In the genomic region with DNA sequence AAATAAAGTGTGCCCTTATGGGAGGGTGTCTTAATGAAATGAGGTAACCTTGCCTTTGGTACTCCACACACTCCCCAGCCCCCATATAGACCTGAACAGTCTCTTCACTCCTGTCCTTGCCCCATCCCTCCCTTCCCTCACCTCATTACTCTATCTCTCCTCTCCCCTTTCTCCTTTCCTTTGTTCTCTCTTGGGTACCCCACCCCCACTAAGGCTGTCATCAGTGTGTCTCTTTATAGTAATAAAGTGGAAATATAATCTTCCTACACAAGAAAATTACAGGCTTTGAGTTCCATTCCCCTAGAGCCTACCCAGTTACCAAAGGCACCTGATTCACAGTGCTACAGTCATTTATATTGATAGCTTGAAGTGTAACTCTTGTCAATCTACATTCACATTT, we compare ENCODE assay signal across 23 mouse cellular contexts.
DNase-seq lines count a peak whose midpoint lies in the region; ATAC-seq lines count a peak whose summit lies in the region.
"Had no signal": no experiment of that assay in that cellular context is flagged by ENCODE, and none has a peak within 500 bp of the region (broad histone marks: within the 10 kb centered on the region; RNA-seq: fewer than 3 reads in every experiment).

No protein-coding gene starts in this region.

- H3K4me2 ChIP-seq in embryonic facial prominence, embryonic 14.5 days (ENCODE audit: low read depth, low read length) = no peak overlapping the region
- H3K4me2 ChIP-seq in forebrain, embryonic 16.5 days (ENCODE audit: low read length) = no peak overlapping the region
- no peak overlapping the region for H3K4me2 ChIP-seq in hindbrain, embryonic 14.5 days (replicated peaks)
- H3K4me2 ChIP-seq in midbrain, embryonic 12.5 days (replicated peaks) = no peak overlapping the region
- no peak overlapping the region for H3K4me2 ChIP-seq in midbrain, embryonic 14.5 days (ENCODE audit: low read length)
- H3K4me2 ChIP-seq: embryonic facial prominence, embryonic 13.5 days; forebrain, embryonic 13.5 days had no signal

- no peaks in the 10 kb centered on the region for H3K27me3 ChIP-seq in embryonic facial prominence, embryonic 14.5 days (replicated peaks; ENCODE audit: control insufficient read depth, insufficient read depth, low read length)
- H3K27me3 ChIP-seq in embryonic facial prominence, embryonic 10.5 days (replicated peaks; ENCODE audit: low read depth, poor library complexity, severe bottlenecking) = no peaks in the 10 kb centered on the region
- H3K27me3 ChIP-seq in forebrain, embryonic 16.5 days (replicated peaks; ENCODE audit: control insufficient read depth, insufficient read depth, low read length) = no peaks in the 10 kb centered on the region
- no peaks in the 10 kb centered on the region for H3K27me3 ChIP-seq in forebrain, embryonic 10.5 days (ENCODE audit: poor library complexity, severe bottlenecking)
- H3K27me3 ChIP-seq in hindbrain, embryonic 14.5 days (ENCODE audit: control insufficient read depth, insufficient read depth, low read length) = no peaks in the 10 kb centered on the region
- no peaks in the 10 kb centered on the region for H3K27me3 ChIP-seq in hindbrain, embryonic 10.5 days (ENCODE audit: insufficient read depth, poor library complexity, severe bottlenecking)
- H3K27me3 ChIP-seq in midbrain, embryonic 12.5 days = no peaks in the 10 kb centered on the region
- no peaks in the 10 kb centered on the region for H3K27me3 ChIP-seq in midbrain, embryonic 14.5 days (ENCODE audit: control insufficient read depth, insufficient read depth, low read length)
- H3K27me3 ChIP-seq: CH12.LX; embryonic facial prominence, embryonic 13.5 days; forebrain, embryonic 13.5 days; Patski had no signal

- no peak overlapping the region for H3K9ac ChIP-seq in embryonic facial prominence, embryonic 14.5 days (ENCODE audit: low read depth, low read length)
- no peak overlapping the region for H3K9ac ChIP-seq in forebrain, embryonic 16.5 days (replicated peaks; ENCODE audit: low read depth, low read length)
- no peak overlapping the region for H3K9ac ChIP-seq in hindbrain, embryonic 14.5 days
- H3K9ac ChIP-seq in midbrain, embryonic 12.5 days (replicated peaks) = no peak overlapping the region
- H3K9ac ChIP-seq in midbrain, embryonic 14.5 days (replicated peaks; ENCODE audit: low read length) = no peak overlapping the region
- H3K9ac ChIP-seq: embryonic facial prominence, embryonic 13.5 days; forebrain, embryonic 13.5 days had no signal

- H3K4me1 ChIP-seq in embryonic facial prominence, embryonic 14.5 days (ENCODE audit: control insufficient read depth, insufficient read depth, low read length) = no peaks in the 10 kb centered on the region
- H3K4me1 ChIP-seq in embryonic facial prominence, embryonic 10.5 days = 0 out of 2 replicates have a peak, but pooled peaks cover 3% of the 10 kb centered on the region
- H3K4me1 ChIP-seq in forebrain, embryonic 16.5 days (replicated peaks; ENCODE audit: control insufficient read depth, insufficient read depth, low read length) = peaks cover 5% of the 10 kb centered on the region
- peaks cover 16% of the 10 kb centered on the region for H3K4me1 ChIP-seq in forebrain, embryonic 10.5 days
- H3K4me1 ChIP-seq in hindbrain, embryonic 14.5 days (replicated peaks; ENCODE audit: control insufficient read depth, insufficient read depth, low read length) = 0 out of 2 replicates have a peak, but pooled peaks cover 3% of the 10 kb centered on the region
- H3K4me1 ChIP-seq in hindbrain, embryonic 10.5 days (replicated peaks) = peaks cover 11% of the 10 kb centered on the region
- peaks cover 7% of the 10 kb centered on the region; the same call in 1 of the 2 replicates for H3K4me1 ChIP-seq in midbrain, embryonic 12.5 days
- H3K4me1 ChIP-seq in midbrain, embryonic 14.5 days (ENCODE audit: control insufficient read depth, insufficient read depth, low read length) = peaks cover 7% of the 10 kb centered on the region
- H3K4me1 ChIP-seq: embryonic facial prominence, embryonic 13.5 days had no signal

- no peak for DNase-seq in embryonic facial prominence, embryonic 14.5 days (ENCODE audit: low spot score)
- no peak for DNase-seq in embryonic facial prominence, embryonic 10.5 days (ENCODE audit: low spot score)
- DNase-seq in forebrain, embryonic 10.5 days (ENCODE audit: extremely low spot score, low spot score) = no peak
- no peak for DNase-seq in hindbrain, embryonic 14.5 days (ENCODE audit: low spot score)
- DNase-seq in hindbrain, embryonic 10.5 days (ENCODE audit: low spot score) = no peak
- DNase-seq in midbrain, embryonic 14.5 days = no peak
- DNase-seq: adrenal gland, adult 8-10 months; adrenal gland, postnatal 14 days; adrenal gland, postnatal 36 days; B cell, adult 2 months; cerebellum, adult 11-12 months; cerebellum, adult 2 months; cerebellum, adult 9-10 months; cerebellum, postnatal 10 days; cerebellum, postnatal 25 days had no signal

- H3K4me3 ChIP-seq in embryonic facial prominence, embryonic 14.5 days (ENCODE audit: low read depth, low read length) = no peak overlapping the region
- no peak overlapping the region for H3K4me3 ChIP-seq in embryonic facial prominence, embryonic 10.5 days
- H3K4me3 ChIP-seq in forebrain, embryonic 16.5 days (replicated peaks; ENCODE audit: low read length) = no peak overlapping the region
- no peak overlapping the region for H3K4me3 ChIP-seq in forebrain, embryonic 10.5 days
- no peak overlapping the region for H3K4me3 ChIP-seq in hindbrain, embryonic 14.5 days (replicated peaks; ENCODE audit: low read length)
- H3K4me3 ChIP-seq in hindbrain, embryonic 10.5 days = no peak overlapping the region
- H3K4me3 ChIP-seq in midbrain, embryonic 12.5 days = no peak overlapping the region
- H3K4me3 ChIP-seq in midbrain, embryonic 14.5 days (replicated peaks; ENCODE audit: low read depth, low read length) = no peak overlapping the region
- H3K4me3 ChIP-seq: embryonic facial prominence, embryonic 13.5 days; forebrain, embryonic 13.5 days had no signal

- ATAC-seq in embryonic facial prominence, embryonic 14.5 days (ENCODE audit: low read depth) = peak; percentile 75; the same call in 1 of the 2 replicates
- ATAC-seq in forebrain, embryonic 16.5 days = peak; percentile 28; the same call in 1 of the 2 replicates
- 0 out of 2 replicates have a peak, but pooled peaks have one; percentile 31 for ATAC-seq in hindbrain, embryonic 14.5 days (ENCODE audit: low FRiP score)
- 0 out of 2 replicates have a peak, but pooled peaks have one; percentile 53 for ATAC-seq in midbrain, embryonic 12.5 days (ENCODE audit: low FRiP score, low read depth)
- ATAC-seq in midbrain, embryonic 14.5 days (ENCODE audit: low FRiP score, low TSS enrichment) = no peak
- ATAC-seq: activated CD4-positive, CD25-positive, alpha-beta regulatory T cell, adult 4 months; forebrain, embryonic 13.5 days; Patski had no signal

- H3K27ac ChIP-seq in embryonic facial prominence, embryonic 14.5 days (replicated peaks; ENCODE audit: low read depth, low read length) = no peak overlapping the region
- no peak overlapping the region for H3K27ac ChIP-seq in embryonic facial prominence, embryonic 10.5 days (replicated peaks)
- H3K27ac ChIP-seq in forebrain, embryonic 16.5 days (ENCODE audit: low read length) = no peak overlapping the region
- no peak overlapping the region for H3K27ac ChIP-seq in forebrain, embryonic 10.5 days
- H3K27ac ChIP-seq in hindbrain, embryonic 14.5 days = no peak overlapping the region
- H3K27ac ChIP-seq in hindbrain, embryonic 10.5 days = no peak overlapping the region
- H3K27ac ChIP-seq in midbrain, embryonic 12.5 days (replicated peaks) = no peak overlapping the region
- no peak overlapping the region for H3K27ac ChIP-seq in midbrain, embryonic 14.5 days (replicated peaks; ENCODE audit: low read depth, low read length)
- H3K27ac ChIP-seq: embryonic facial prominence, embryonic 13.5 days; forebrain, embryonic 13.5 days had no signal

- H3K36me3 ChIP-seq in embryonic facial prominence, embryonic 14.5 days (ENCODE audit: control insufficient read depth, insufficient read depth, low read length) = no peaks in the 10 kb centered on the region
- no peaks in the 10 kb centered on the region for H3K36me3 ChIP-seq in embryonic facial prominence, embryonic 10.5 days (replicated peaks)
- no peaks in the 10 kb centered on the region for H3K36me3 ChIP-seq in forebrain, embryonic 16.5 days (ENCODE audit: control insufficient read depth, insufficient read depth)
- no peaks in the 10 kb centered on the region for H3K36me3 ChIP-seq in forebrain, embryonic 10.5 days (replicated peaks)
- no peaks in the 10 kb centered on the region for H3K36me3 ChIP-seq in hindbrain, embryonic 14.5 days (replicated peaks; ENCODE audit: control insufficient read depth, insufficient read depth)
- no peaks in the 10 kb centered on the region for H3K36me3 ChIP-seq in hindbrain, embryonic 10.5 days
- no peaks in the 10 kb centered on the region for H3K36me3 ChIP-seq in midbrain, embryonic 12.5 days
- no peaks in the 10 kb centered on the region for H3K36me3 ChIP-seq in midbrain, embryonic 14.5 days (ENCODE audit: control insufficient read depth, insufficient read depth, low read length)
- H3K36me3 ChIP-seq: embryonic facial prominence, embryonic 13.5 days had no signal

- H3K9me3 ChIP-seq in embryonic facial prominence, embryonic 14.5 days (ENCODE audit: control insufficient read depth, low read length) = no peaks in the 10 kb centered on the region
- no peaks in the 10 kb centered on the region for H3K9me3 ChIP-seq in embryonic facial prominence, embryonic 10.5 days
- H3K9me3 ChIP-seq in forebrain, embryonic 16.5 days (ENCODE audit: control insufficient read depth, low read length) = no peaks in the 10 kb centered on the region
- H3K9me3 ChIP-seq in forebrain, embryonic 10.5 days = no peaks in the 10 kb centered on the region
- no peaks in the 10 kb centered on the region for H3K9me3 ChIP-seq in hindbrain, embryonic 14.5 days (ENCODE audit: control insufficient read depth, low read length)
- no peaks in the 10 kb centered on the region for H3K9me3 ChIP-seq in hindbrain, embryonic 10.5 days
- H3K9me3 ChIP-seq in midbrain, embryonic 12.5 days = no peaks in the 10 kb centered on the region
- no peaks in the 10 kb centered on the region for H3K9me3 ChIP-seq in midbrain, embryonic 14.5 days (ENCODE audit: control insufficient read depth, low read length)
- H3K9me3 ChIP-seq: embryonic facial prominence, embryonic 13.5 days; forebrain, embryonic 13.5 days; G1E had no signal
